In genomic region chr4:109677221-109677620, GRCm38 (mm10) we compare ENCODE assay signal across 8 mouse cellular contexts. TPM values are rescaled to one million over a fixed set of nuclear protein-coding genes. Genes with fewer than 3 reads are reported as not detected.
A peak's percentile ranks its signal among the peaks of the same experiment; 100 is the strongest.
DNase-seq lines count a peak whose midpoint lies in the region; ATAC-seq and TF ChIP-seq lines count a peak whose summit lies in the region.

No protein-coding gene starts in this region.

- peak overlapping the region; percentile 94 for H3K27ac ChIP-seq in heart, embryonic 11.5 days (ENCODE audit: low read depth, low read length)
- peak overlapping the region; percentile 84 for H3K27ac ChIP-seq in ES-Bruce4 (ENCODE audit: insufficient read depth, low read length)
- H3K27ac ChIP-seq in forebrain, embryonic 12.5 days: peak overlapping the region; percentile 98
- H3K27ac ChIP-seq in liver, embryonic 14.5 days: peak overlapping the region; percentile 88

- H3K27me3 ChIP-seq in heart, embryonic 11.5 days (ENCODE audit: control insufficient read depth, insufficient read depth, low read length): no peaks in the 10 kb centered on the region
- no peaks in the 10 kb centered on the region; the same call in 1 of the 2 replicates for H3K27me3 ChIP-seq in ES-Bruce4 (ENCODE audit: control insufficient read depth, insufficient read depth, low read length, poor library complexity, severe bottlenecking)
- H3K27me3 ChIP-seq in forebrain, embryonic 12.5 days: no peaks in the 10 kb centered on the region
- no peaks in the 10 kb centered on the region for H3K27me3 ChIP-seq in liver, embryonic 14.5 days (ENCODE audit: control insufficient read depth, insufficient read depth, low read length)

- H3K36me3 ChIP-seq in heart, embryonic 11.5 days (ENCODE audit: control insufficient read depth, insufficient read depth, low read length): no peaks in the 10 kb centered on the region
- H3K36me3 ChIP-seq in ES-Bruce4 (ENCODE audit: control insufficient read depth, insufficient read depth, low read length, poor library complexity, severe bottlenecking): no peaks in the 10 kb centered on the region
- H3K36me3 ChIP-seq in forebrain, embryonic 12.5 days (replicated peaks): no peaks in the 10 kb centered on the region
- no peaks in the 10 kb centered on the region for H3K36me3 ChIP-seq in liver, embryonic 14.5 days (replicated peaks; ENCODE audit: control insufficient read depth, insufficient read depth, low read depth)

- no peak for TF ChIP-seq POLR2A in ES-Bruce4 (IDR thresholded peaks at IDR 0.05; ENCODE audit: insufficient read depth, low read length)

- TF ChIP-seq CTCF in ES-Bruce4 (IDR thresholded peaks at IDR 0.05; ENCODE audit: low read depth, low read length): no peak
- TF ChIP-seq CTCF in liver, embryonic 14.5 days (IDR thresholded peaks at IDR 0.05; ENCODE audit: low read depth): no peak

- H3K4me3 ChIP-seq in heart, embryonic 11.5 days (ENCODE audit: low read depth, low read length): peak overlapping the region; percentile 90
- H3K4me3 ChIP-seq in ES-Bruce4 (ENCODE audit: low read depth, low read length): peak overlapping the region; percentile 99
- H3K4me3 ChIP-seq in forebrain, embryonic 12.5 days (replicated peaks): peak overlapping the region; percentile 93
- peak overlapping the region; percentile 79 to 86 for H3K4me3 ChIP-seq in liver, embryonic 14.5 days (ENCODE audit: insufficient read depth in 1 of 2, low read depth in 2 of 2, low read length in 2 of 2)

- ATAC-seq in heart, embryonic 11.5 days (replicated peaks; ENCODE audit: insufficient number of reproducible peaks, low FRiP score, low TSS enrichment): no peak
- ATAC-seq in forebrain, embryonic 12.5 days (ENCODE audit: low FRiP score): peak; percentile 10
- no peak for ATAC-seq in liver, embryonic 14.5 days (ENCODE audit: insufficient read depth)

- H3K4me1 ChIP-seq in heart, embryonic 11.5 days (ENCODE audit: control insufficient read depth, insufficient read depth, low read length): 0 out of 2 replicates have a peak, but pooled peaks cover 2% of the 10 kb centered on the region
- no peaks in the 10 kb centered on the region for H3K4me1 ChIP-seq in ES-Bruce4 (ENCODE audit: control insufficient read depth, insufficient read depth, low read length)
- peaks cover 6% of the 10 kb centered on the region for H3K4me1 ChIP-seq in forebrain, embryonic 12.5 days
- peaks cover 2 to 5% of the 10 kb centered on the region in 2 experiments; a peak in 3 of 4 replicates for H3K4me1 ChIP-seq in liver, embryonic 14.5 days (replicated peaks; ENCODE audit: control insufficient read depth in 2 of 2, insufficient read depth in 2 of 2, low read length in 1 of 2)

- no peak for DNase-seq in heart, adult 11 months
- DNase-seq in liver, embryonic 14.5 days (ENCODE audit: low read depth in 3 of 3, low spot score in 3 of 3): no peak
- no peak for DNase-seq in layer of hippocampus, adult 18-20 months (ENCODE audit: low spot score in 2 of 2)
- DNase-seq in natural killer cell, adult 2 months (ENCODE audit: low spot score in 2 of 2): no peak
- no peak for DNase-seq in left cerebral cortex, adult 18-20 months (ENCODE audit: low spot score in 2 of 2)

- TF ChIP-seq EP300 in ES-Bruce4 (IDR thresholded peaks at IDR 0.05; ENCODE audit: insufficient read depth, low read depth, low read length): no peak
- TF ChIP-seq EP300 in liver, embryonic 14.5 days (IDR thresholded peaks at IDR 0.05; ENCODE audit: low read depth): no peak

- peak overlapping the region; percentile 82 for H3K4me2 ChIP-seq in heart, embryonic 11.5 days
- H3K4me2 ChIP-seq in forebrain, embryonic 12.5 days: peak overlapping the region; percentile 74
- peak overlapping the region; percentile 84 for H3K4me2 ChIP-seq in liver, embryonic 14.5 days (ENCODE audit: low read depth)

- 2% methylated on average over 3 of the region's 3 CpGs for WGBS in heart, embryonic 11.5 days (ENCODE audit: insufficient replicate concordance)
- 0% methylated on average over 3 of the region's 3 CpGs for WGBS in forebrain, embryonic 12.5 days
- 0% methylated on average over 3 of the region's 3 CpGs for WGBS in liver, embryonic 14.5 days (ENCODE audit: insufficient replicate concordance)

- H3K9ac ChIP-seq in heart, embryonic 11.5 days (ENCODE audit: low read depth, low read length): peak overlapping the region; percentile 92
- peak overlapping the region; percentile 96 for H3K9ac ChIP-seq in ES-Bruce4 (ENCODE audit: low read depth, poor library complexity, severe bottlenecking)
- peak overlapping the region; percentile 87 for H3K9ac ChIP-seq in forebrain, embryonic 12.5 days
- H3K9ac ChIP-seq in liver, embryonic 14.5 days (replicated peaks): peak overlapping the region; percentile 90

- H3K9me3 ChIP-seq in heart, embryonic 11.5 days (replicated peaks; ENCODE audit: control insufficient read depth, low read length): no peaks in the 10 kb centered on the region
- no peaks in the 10 kb centered on the region for H3K9me3 ChIP-seq in ES-Bruce4 (replicated peaks; ENCODE audit: control insufficient read depth, insufficient read depth, low read length, poor library complexity, severe bottlenecking)
- no peaks in the 10 kb centered on the region for H3K9me3 ChIP-seq in forebrain, embryonic 12.5 days
- no peaks in the 10 kb centered on the region for H3K9me3 ChIP-seq in liver, embryonic 14.5 days (ENCODE audit: control insufficient read depth, low read length)

RNA-seq across cellular contexts. Expression of gene Faf1, which starts 0.8 kb away (rescaled TPM):
- 25.2 and 25.3 TPM in 2 replicates for polyA plus RNA-seq in heart, embryonic 11.5 days (2014; fragmentation: Nextera tagmentation; extraction: Ambion mirVana)
- 88.3 and 89.1 TPM in 2 replicates for polyA plus RNA-seq in ES-Bruce4 (2011; ENCODE audit: insufficient read depth, insufficient read length, low read depth, missing spikeins)
- 40.7 and 43.2 TPM in 2 replicates for polyA plus RNA-seq in forebrain, embryonic 12.5 days (2016; fragmentation: Nextera tagmentation; extraction: Ambion mirVana)
- polyA plus RNA-seq in liver, embryonic 14.5 days (2012; rRNA removed): 4.1 and 7.3 TPM in 2 replicates
- polyA plus RNA-seq in liver, embryonic 14.5 days (2014; fragmentation: Nextera tagmentation; extraction: Ambion mirVana): 16.6 and 19.2 TPM in 2 replicates
- 10 to 100 TPM; 22.2 to 25.0 TPM for total RNA-seq in layer of hippocampus, adult 18-20 months (2021)
- total RNA-seq in left cerebral cortex, adult 18-20 months (2021): 10 to 100 TPM; 24.6 to 25.8 TPM

RNA-seq across cellular contexts. Expression of gene Cdkn2c, which starts 10.2 kb away (rescaled TPM):
- polyA plus RNA-seq in heart, embryonic 11.5 days (2014; fragmentation: Nextera tagmentation; extraction: Ambion mirVana): 5.2 and 6.1 TPM in 2 replicates
- polyA plus RNA-seq in ES-Bruce4 (2011; ENCODE audit: insufficient read depth, insufficient read length, low read depth, missing spikeins): 1.1 and 1.9 TPM in 2 replicates
- 12.6 and 13.9 TPM in 2 replicates for polyA plus RNA-seq in forebrain, embryonic 12.5 days (2016; fragmentation: Nextera tagmentation; extraction: Ambion mirVana)
- 10.2 and 15.1 TPM in 2 replicates for polyA plus RNA-seq in liver, embryonic 14.5 days (2012; rRNA removed)
- 13.6 and 14.9 TPM in 2 replicates for polyA plus RNA-seq in liver, embryonic 14.5 days (2014; fragmentation: Nextera tagmentation; extraction: Ambion mirVana)
- 1 to 10 TPM; 3.0 to 3.3 TPM for total RNA-seq in layer of hippocampus, adult 18-20 months (2021)
- 1 to 10 TPM; 2.6 to 3.2 TPM for total RNA-seq in left cerebral cortex, adult 18-20 months (2021)
